Mouse (Mus musculus): Measurements from ENCODE around the gene Tacr2. TPM values are rescaled to one million over a fixed set of nuclear protein-coding genes. Genes with fewer than 3 reads are reported as not detected.
A peak's percentile ranks its signal among the peaks of the same experiment; 100 is the strongest.

Tacr2 gene
- polyA plus RNA-seq, 1 experiment from 2014 or later, result 0.46 TPM

GRCm38 (mm10) chr10:62217196-62217595, 35.0 kb upstream of the Tacr2 start:
- Histone ChIP-seq H3K4me3 (ENCODE audit: low read depth, low read length) (no peak overlapping the region), H3K27me3 (ENCODE audit: insufficient read depth, low read length) (no peaks in the 10 kb centered on the region), H3K4me1 (ENCODE audit: insufficient read depth) (0 out of 2 replicates have a peak, but pooled peaks cover 4% of the 10 kb centered on the region), H3K9ac (no peak overlapping the region), H3K9me3 (ENCODE audit: low read depth, low read length) (no peaks in the 10 kb centered on the region), H3K36me3 (ENCODE audit: insufficient read depth) (no peaks in the 10 kb centered on the region), H3K27ac (ENCODE audit: low read depth) (peak overlapping the region; percentile 82), H3K4me2 (no peak overlapping the region)
- no peak for ATAC-seq (ENCODE audit: insufficient read depth)
- DNase-seq, result peak; percentile 50
- no peak for TF ChIP-seq CTCF (IDR thresholded peaks at IDR 0.05; ENCODE audit: low read depth)
- WGBS, result 55% methylated on average over 8 of the region's 8 CpGs

GRCm38 (mm10) chr10:62218044-62218788, 34.0 kb upstream of the Tacr2 start:
- H3K9me3 ChIP-seq (ENCODE audit: low read depth, low read length), result no peaks in the 10 kb centered on the region
- no peak overlapping the region for H3K9ac ChIP-seq
- H3K27me3 ChIP-seq (ENCODE audit: insufficient read depth, low read length), result no peaks in the 10 kb centered on the region
- no peak overlapping the region for H3K4me3 ChIP-seq (ENCODE audit: low read depth, low read length)
- peak overlapping the region; percentile 38; the same call in 1 of the 2 replicates for H3K27ac ChIP-seq (ENCODE audit: low read depth)
- no peak for ATAC-seq (ENCODE audit: insufficient read depth)
- H3K4me1 ChIP-seq (ENCODE audit: insufficient read depth), result 0 out of 2 replicates have a peak, but pooled peaks cover 4% of the 10 kb centered on the region
- DNase-seq, result no peak
- 76% methylated on average over 19 of the region's 19 CpGs for WGBS
- no peaks in the 10 kb centered on the region for H3K36me3 ChIP-seq (ENCODE audit: insufficient read depth)
- TF ChIP-seq CTCF (IDR thresholded peaks at IDR 0.05; ENCODE audit: low read depth), result no peak
- H3K4me2 ChIP-seq, result no peak overlapping the region

GRCm38 (mm10) chr10:62218789-62219172, 33.5 kb upstream of the Tacr2 start:
- Histone ChIP-seq H3K27me3 (ENCODE audit: insufficient read depth, low read length) (no peaks in the 10 kb centered on the region), H3K27ac (ENCODE audit: low read depth) (peak overlapping the region; percentile 38; the same call in 1 of the 2 replicates), H3K4me1 (ENCODE audit: insufficient read depth) (0 out of 2 replicates have a peak, but pooled peaks cover 4% of the 10 kb centered on the region), H3K4me2 (no peak overlapping the region), H3K36me3 (ENCODE audit: insufficient read depth) (no peaks in the 10 kb centered on the region), H3K9me3 (ENCODE audit: low read depth, low read length) (no peaks in the 10 kb centered on the region), H3K9ac (no peak overlapping the region), H3K4me3 (ENCODE audit: low read depth, low read length) (no peak overlapping the region)
- WGBS, result 75% methylated on average over 7 of the region's 7 CpGs
- no peak for ATAC-seq (ENCODE audit: insufficient read depth)
- no peak for DNase-seq
- TF ChIP-seq CTCF (IDR thresholded peaks at IDR 0.05; ENCODE audit: low read depth), result no peak

- no peak for ATAC-seq (ENCODE audit: insufficient read depth)
- DNase-seq, result no peak
- Histone ChIP-seq H3K4me3 (ENCODE audit: low read depth, low read length) (no peak overlapping the region), H3K9ac (no peak overlapping the region), H3K27me3 (ENCODE audit: insufficient read depth, low read length) (no peaks in the 10 kb centered on the region), H3K4me1 (ENCODE audit: insufficient read depth) (0 out of 2 replicates have a peak, but pooled peaks cover 4% of the 10 kb centered on the region), H3K27ac (ENCODE audit: low read depth) (peak overlapping the region; percentile 11; the same call in 1 of the 2 replicates), H3K36me3 (ENCODE audit: insufficient read depth) (no peaks in the 10 kb centered on the region), H3K9me3 (ENCODE audit: low read depth, low read length) (no peaks in the 10 kb centered on the region), H3K4me2 (no peak overlapping the region)
- 49% methylated on average over 8 of the region's 8 CpGs for WGBS
- no peak for TF ChIP-seq CTCF (IDR thresholded peaks at IDR 0.05; ENCODE audit: low read depth)
Measured at GRCm38 (mm10) chr10:62220732-62221514, 31.3 kb upstream of the Tacr2 start.

GRCm38 (mm10) chr10:62221647-62222046, 30.6 kb upstream of the Tacr2 start:
- no peaks in the 10 kb centered on the region for H3K27me3 ChIP-seq (ENCODE audit: insufficient read depth, low read length)
- no peak overlapping the region for H3K9ac ChIP-seq
- no peaks in the 10 kb centered on the region for H3K36me3 ChIP-seq (ENCODE audit: insufficient read depth)
- H3K4me1 ChIP-seq (ENCODE audit: insufficient read depth), result 0 out of 2 replicates have a peak, but pooled peaks cover 4% of the 10 kb centered on the region
- WGBS, result 71% methylated on average over 2 of the region's 2 CpGs
- no peak for TF ChIP-seq CTCF (IDR thresholded peaks at IDR 0.05; ENCODE audit: low read depth)
- H3K9me3 ChIP-seq (ENCODE audit: low read depth, low read length), result no peaks in the 10 kb centered on the region
- H3K4me2 ChIP-seq, result no peak overlapping the region
- DNase-seq (no peak), ATAC-seq (ENCODE audit: insufficient read depth) (no peak)
- H3K4me3 ChIP-seq (ENCODE audit: low read depth, low read length), result no peak overlapping the region
- H3K27ac ChIP-seq (ENCODE audit: low read depth), result peak overlapping the region; percentile 56

GRCm38 (mm10) chr10:62222777-62223176, 29.5 kb upstream of the Tacr2 start:
- ATAC-seq (ENCODE audit: insufficient read depth) (peak; percentile 76), DNase-seq (peak; percentile 72)
- no peak for TF ChIP-seq CTCF (IDR thresholded peaks at IDR 0.05; ENCODE audit: low read depth)
- H3K4me3 ChIP-seq (ENCODE audit: low read depth, low read length), result no peak overlapping the region
- no peaks in the 10 kb centered on the region for H3K9me3 ChIP-seq (ENCODE audit: low read depth, low read length)
- no peaks in the 10 kb centered on the region for H3K27me3 ChIP-seq (ENCODE audit: insufficient read depth, low read length)
- no peaks in the 10 kb centered on the region for H3K36me3 ChIP-seq (ENCODE audit: insufficient read depth)
- peak overlapping the region; percentile 54 for H3K27ac ChIP-seq (ENCODE audit: low read depth)
- H3K4me2 ChIP-seq, result 0 out of 2 replicates have a peak overlapping the region, but pooled peaks have one; percentile 22
- H3K9ac ChIP-seq, result no peak overlapping the region
- WGBS, result 56% methylated on average over 17 of the region's 17 CpGs
- H3K4me1 ChIP-seq (ENCODE audit: insufficient read depth), result 0 out of 2 replicates have a peak, but pooled peaks cover 4% of the 10 kb centered on the region

GRCm38 (mm10) chr10:62224231-62224630, 28.0 kb upstream of the Tacr2 start:
- no peaks in the 10 kb centered on the region for H3K36me3 ChIP-seq (ENCODE audit: insufficient read depth)
- H3K9ac ChIP-seq, result no peak overlapping the region
- TF ChIP-seq CTCF (IDR thresholded peaks at IDR 0.05; ENCODE audit: low read depth), result no peak
- WGBS, result 59% methylated on average over 6 of the region's 6 CpGs
- ATAC-seq (ENCODE audit: insufficient read depth), result no peak
- H3K4me2 ChIP-seq, result no peak overlapping the region
- peaks cover 4% of the 10 kb centered on the region; the same call in 1 of the 2 replicates for H3K4me1 ChIP-seq (ENCODE audit: insufficient read depth)
- no peak overlapping the region for H3K4me3 ChIP-seq (ENCODE audit: low read depth, low read length)
- no peak for DNase-seq
- H3K27me3 ChIP-seq (ENCODE audit: insufficient read depth, low read length), result no peaks in the 10 kb centered on the region
- H3K9me3 ChIP-seq (ENCODE audit: low read depth, low read length), result no peaks in the 10 kb centered on the region
- H3K27ac ChIP-seq (ENCODE audit: low read depth), result no peak overlapping the region
